Mouse (Mus musculus): Measurements from ENCODE around the gene Hoxb4. TPM values are rescaled to one million over a fixed set of nuclear protein-coding genes. Genes with fewer than 3 reads are reported as not detected.

Hoxb4 gene
- polyA plus RNA-seq, 1 experiment from 2014 or later: 3.8 TPM

DNA sequence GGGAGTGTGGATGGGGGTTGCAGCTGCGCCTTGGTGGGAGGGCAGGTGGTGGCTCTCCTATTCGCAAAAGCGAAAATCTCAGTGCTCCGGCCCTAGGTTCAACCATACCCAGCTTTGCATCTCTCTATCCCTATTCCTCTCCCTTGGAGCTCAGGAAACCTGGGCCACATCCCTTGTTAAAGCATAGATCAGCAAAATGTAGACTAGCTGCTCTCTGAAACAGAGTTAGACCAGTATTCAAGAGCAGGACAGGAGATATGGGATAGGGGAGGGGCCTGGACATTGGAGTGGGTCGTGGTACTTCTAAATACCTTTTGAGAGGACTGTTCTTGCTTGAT is 2.8 kb upstream of the Hoxb4 start:
- peak overlapping the region; percentile 89 for H3K4me2 ChIP-seq (ENCODE audit: low read length)
- no peaks in the 10 kb centered on the region for H3K9me3 ChIP-seq (ENCODE audit: control insufficient read depth, low read length)
- H3K9ac ChIP-seq (ENCODE audit: low read length): peak overlapping the region; percentile 96
- H3K27me3 ChIP-seq (replicated peaks; ENCODE audit: control insufficient read depth, insufficient read depth, low read length): no peaks in the 10 kb centered on the region
- peaks cover 54% of the 10 kb centered on the region for H3K4me1 ChIP-seq (replicated peaks; ENCODE audit: control insufficient read depth, insufficient read depth, low read length)
- 10% methylated on average over 5 of the region's 5 CpGs for WGBS
- peak overlapping the region; percentile 55 for H3K4me3 ChIP-seq (ENCODE audit: low read depth, low read length)
- peak overlapping the region; percentile 99 for H3K27ac ChIP-seq (ENCODE audit: low read depth)
- ATAC-seq (replicated peaks; ENCODE audit: low FRiP score, low TSS enrichment, low read depth) (no peak), DNase-seq (ENCODE audit: low spot score) (no peak)
- H3K36me3 ChIP-seq (ENCODE audit: control insufficient read depth, insufficient read depth, low read length): peaks cover under 1% of the 10 kb centered on the region; the same call in 1 of the 2 replicates

DNA sequence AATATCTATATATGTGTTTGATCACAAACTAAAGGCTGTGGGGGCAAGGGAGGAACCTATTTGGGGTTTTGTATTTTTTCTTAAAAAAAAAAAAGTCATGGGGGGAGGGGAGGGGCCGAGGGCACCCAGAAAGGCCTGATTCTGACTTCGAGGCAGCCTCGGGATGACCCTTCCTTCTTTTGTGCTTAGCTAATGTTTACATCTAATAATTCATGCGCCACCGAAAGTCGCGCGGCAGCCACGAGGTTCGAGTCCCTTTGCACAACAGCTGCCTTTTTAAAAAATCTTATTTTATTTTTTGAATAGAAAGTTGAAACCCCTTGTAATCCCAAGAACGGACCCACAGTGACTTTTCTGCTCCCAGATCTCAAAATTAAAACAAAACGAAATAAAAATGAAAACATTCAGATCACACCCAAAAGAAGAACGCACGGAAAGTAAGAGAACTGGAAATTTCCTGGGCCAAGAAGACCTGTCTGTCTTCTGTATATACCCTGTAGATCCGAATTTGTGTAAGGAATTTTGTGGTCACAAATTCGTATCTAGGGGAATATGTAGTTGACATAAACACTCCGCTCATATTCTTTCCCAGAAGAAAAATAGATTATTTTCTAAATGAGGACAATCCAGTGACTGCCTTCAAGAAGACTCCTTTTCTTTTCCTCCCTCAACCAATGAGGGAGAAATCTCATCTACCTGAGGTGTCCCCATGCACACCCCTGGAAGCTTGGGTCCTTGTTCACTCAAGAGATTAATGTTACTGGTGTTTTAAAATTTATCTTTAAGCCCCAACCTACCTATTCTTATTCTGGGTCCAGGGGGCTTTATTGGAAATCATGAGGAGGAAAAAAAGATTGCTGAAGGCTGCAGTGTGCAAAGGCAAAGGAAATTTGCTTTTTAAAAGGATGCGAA is 1.1 kb upstream of the Hoxb4 start:
- WGBS: 14% methylated on average over 18 of the region's 18 CpGs
- H3K4me1 ChIP-seq (replicated peaks; ENCODE audit: control insufficient read depth, insufficient read depth, low read length): peaks cover 42% of the 10 kb centered on the region
- peak overlapping the region; percentile 69 for H3K4me3 ChIP-seq (ENCODE audit: low read depth, low read length)
- DNase-seq (ENCODE audit: low spot score): no peak
- peak overlapping the region; percentile 99 for H3K27ac ChIP-seq (ENCODE audit: low read depth)
- peaks cover 12% of the 10 kb centered on the region; the same call in 1 of the 2 replicates for H3K36me3 ChIP-seq (ENCODE audit: control insufficient read depth, insufficient read depth, low read length)
- peak overlapping the region; percentile 89 for H3K4me2 ChIP-seq (ENCODE audit: low read length)
- no peak for ATAC-seq (replicated peaks; ENCODE audit: low FRiP score, low TSS enrichment, low read depth)
- H3K9me3 ChIP-seq (ENCODE audit: control insufficient read depth, low read length): no peaks in the 10 kb centered on the region
- H3K9ac ChIP-seq (ENCODE audit: low read length): peak overlapping the region; percentile 96
- no peaks in the 10 kb centered on the region for H3K27me3 ChIP-seq (replicated peaks; ENCODE audit: control insufficient read depth, insufficient read depth, low read length)

DNA sequence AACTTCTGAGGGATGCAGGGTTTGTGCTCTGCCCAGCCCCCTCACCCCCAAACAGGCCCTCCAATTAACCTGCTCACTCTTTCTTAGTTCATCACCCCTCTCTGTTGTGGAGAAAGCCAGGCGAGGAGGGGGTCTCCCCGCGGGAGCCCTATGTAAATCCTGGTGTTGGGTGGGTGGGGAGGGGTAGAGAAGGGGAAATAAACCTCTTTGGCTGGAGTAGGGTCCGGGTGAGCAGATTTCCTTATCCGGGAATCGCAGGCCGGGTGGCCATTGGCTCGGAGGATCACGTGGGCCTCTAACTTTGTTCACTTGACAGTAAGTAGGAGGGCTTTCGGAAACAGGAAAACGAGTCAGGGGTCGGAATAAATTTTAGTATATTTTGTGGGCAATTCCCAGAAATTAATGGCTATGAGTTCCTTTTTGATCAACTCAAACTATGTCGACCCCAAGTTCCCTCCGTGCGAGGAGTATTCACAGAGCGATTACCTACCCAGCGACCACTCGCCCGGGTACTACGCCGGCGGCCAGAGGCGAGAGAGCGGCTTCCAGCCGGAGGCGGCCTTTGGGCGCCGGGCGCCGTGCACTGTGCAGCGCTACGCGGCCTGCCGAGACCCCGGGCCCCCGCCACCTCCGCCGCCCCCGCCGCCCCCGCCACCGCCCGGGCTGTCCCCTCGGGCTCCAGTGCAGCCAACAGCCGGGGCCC is 452 bp downstream of the Hoxb4 start:
- Histone ChIP-seq H3K4me3 (ENCODE audit: low read depth, low read length) (peak overlapping the region; percentile 69), H3K9ac (ENCODE audit: low read length) (peak overlapping the region; percentile 96), H3K4me1 (replicated peaks; ENCODE audit: control insufficient read depth, insufficient read depth, low read length) (peaks cover 36% of the 10 kb centered on the region), H3K36me3 (ENCODE audit: control insufficient read depth, insufficient read depth, low read length) (peaks cover 16% of the 10 kb centered on the region; the same call in 1 of the 2 replicates), H3K9me3 (ENCODE audit: control insufficient read depth, low read length) (no peaks in the 10 kb centered on the region), H3K4me2 (ENCODE audit: low read length) (peak overlapping the region; percentile 89), H3K27ac (ENCODE audit: low read depth) (peak overlapping the region; percentile 99), H3K27me3 (replicated peaks; ENCODE audit: control insufficient read depth, insufficient read depth, low read length) (no peaks in the 10 kb centered on the region)
- DNase-seq (ENCODE audit: low spot score) (peak; percentile 82), ATAC-seq (replicated peaks; ENCODE audit: low FRiP score, low TSS enrichment, low read depth) (peak; percentile 83)
- under 1% methylated on average over 38 of the region's 45 CpGs for WGBS

DNA sequence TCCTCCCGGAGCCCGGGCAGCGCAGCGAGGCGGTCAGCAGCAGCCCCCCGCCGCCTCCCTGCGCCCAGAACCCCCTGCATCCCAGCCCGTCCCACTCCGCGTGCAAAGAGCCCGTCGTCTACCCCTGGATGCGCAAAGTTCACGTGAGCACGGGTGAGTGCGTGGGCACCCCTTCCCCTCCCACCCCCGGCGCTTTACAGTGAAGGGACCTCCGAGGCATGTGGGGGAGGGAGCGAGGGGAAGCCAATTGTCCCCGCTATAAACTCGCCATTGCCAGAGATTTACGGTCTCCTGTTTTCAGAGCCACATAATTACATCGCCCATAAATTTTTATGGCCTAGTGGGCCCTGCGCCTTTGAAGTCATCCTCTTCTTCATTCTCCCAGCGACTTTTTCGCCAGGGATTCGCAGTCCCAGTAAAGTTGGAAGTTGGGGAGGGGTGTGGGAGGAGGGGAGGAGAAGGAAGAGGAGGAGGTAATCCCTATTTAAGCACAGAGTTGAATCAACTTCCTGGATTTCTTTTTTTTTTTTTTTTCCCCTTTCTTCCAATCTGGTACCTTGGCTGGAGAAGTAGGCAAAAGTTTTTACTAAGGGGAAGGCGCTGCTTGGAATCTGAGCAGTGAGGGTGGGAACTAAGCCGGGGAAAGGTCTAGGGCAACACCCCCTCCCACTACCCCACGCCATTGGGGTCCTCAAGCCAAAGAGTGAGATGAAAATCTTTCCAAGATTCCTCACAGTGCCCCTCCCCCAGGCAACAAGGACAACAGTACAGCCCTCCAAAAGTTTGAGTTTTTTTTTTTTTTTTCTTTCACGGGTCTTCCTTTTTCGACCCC is 1.2 kb downstream of the Hoxb4 start:
- Histone ChIP-seq H3K4me1 (replicated peaks; ENCODE audit: control insufficient read depth, insufficient read depth, low read length) (peaks cover 34% of the 10 kb centered on the region), H3K9ac (ENCODE audit: low read length) (peak overlapping the region; percentile 96), H3K36me3 (ENCODE audit: control insufficient read depth, insufficient read depth, low read length) (peaks cover 16% of the 10 kb centered on the region; the same call in 1 of the 2 replicates), H3K27me3 (replicated peaks; ENCODE audit: control insufficient read depth, insufficient read depth, low read length) (no peaks in the 10 kb centered on the region), H3K4me2 (ENCODE audit: low read length) (peak overlapping the region; percentile 89), H3K9me3 (ENCODE audit: control insufficient read depth, low read length) (no peaks in the 10 kb centered on the region), H3K27ac (ENCODE audit: low read depth) (peak overlapping the region; percentile 99), H3K4me3 (ENCODE audit: low read depth, low read length) (peak overlapping the region; percentile 69)
- DNase-seq (ENCODE audit: low spot score) (peak; percentile 87), ATAC-seq (replicated peaks; ENCODE audit: low FRiP score, low TSS enrichment, low read depth) (peak; percentile 33)
- under 1% methylated on average over 30 of the region's 34 CpGs for WGBS

DNA sequence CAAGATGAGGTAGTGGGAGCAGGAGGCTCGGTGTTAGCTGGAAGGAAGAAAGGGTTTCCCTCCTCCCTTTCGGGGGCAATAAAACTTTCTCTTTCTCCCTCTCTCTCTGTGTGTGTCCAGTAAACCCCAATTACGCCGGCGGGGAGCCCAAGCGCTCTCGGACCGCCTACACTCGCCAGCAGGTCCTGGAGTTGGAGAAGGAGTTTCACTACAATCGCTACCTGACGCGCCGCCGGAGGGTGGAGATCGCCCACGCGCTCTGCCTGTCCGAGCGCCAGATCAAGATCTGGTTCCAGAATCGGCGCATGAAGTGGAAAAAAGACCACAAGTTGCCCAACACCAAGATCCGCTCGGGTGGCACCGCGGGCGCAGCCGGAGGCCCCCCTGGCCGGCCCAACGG is 1.8 kb downstream of the Hoxb4 start:
- Histone ChIP-seq H3K4me1 (replicated peaks; ENCODE audit: control insufficient read depth, insufficient read depth, low read length) (peaks cover 36% of the 10 kb centered on the region), H3K27ac (ENCODE audit: low read depth) (peak overlapping the region; percentile 99), H3K27me3 (replicated peaks; ENCODE audit: control insufficient read depth, insufficient read depth, low read length) (no peaks in the 10 kb centered on the region), H3K4me3 (ENCODE audit: low read depth, low read length) (peak overlapping the region; percentile 69), H3K4me2 (ENCODE audit: low read length) (peak overlapping the region; percentile 89), H3K36me3 (ENCODE audit: control insufficient read depth, insufficient read depth, low read length) (peaks cover 16% of the 10 kb centered on the region; the same call in 1 of the 2 replicates), H3K9ac (ENCODE audit: low read length) (peak overlapping the region; percentile 96), H3K9me3 (ENCODE audit: control insufficient read depth, low read length) (no peaks in the 10 kb centered on the region)
- peak; percentile 81 for DNase-seq (ENCODE audit: low spot score)
- no peak for ATAC-seq (replicated peaks; ENCODE audit: low FRiP score, low TSS enrichment, low read depth)
- 0% methylated on average over 29 of the region's 29 CpGs for WGBS

DNA sequence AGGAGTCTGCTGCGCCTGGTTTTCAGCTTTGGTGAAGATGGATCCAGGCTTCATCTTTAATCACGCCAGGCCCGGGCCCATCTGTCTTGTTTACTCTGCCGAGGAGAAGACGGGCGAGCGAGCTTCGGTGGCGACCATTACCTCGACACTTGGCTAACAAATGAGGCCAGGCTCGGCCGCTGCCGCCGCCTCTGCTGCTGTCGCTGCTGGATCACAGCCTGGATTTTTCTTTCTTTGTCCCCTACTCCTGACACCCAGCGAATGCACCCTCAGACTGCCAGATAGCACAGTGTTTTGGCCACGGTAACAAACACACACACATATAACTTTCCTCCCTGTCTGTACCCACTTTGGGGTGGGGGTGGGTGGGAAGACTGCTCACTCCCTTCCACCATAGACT is 2.6 kb downstream of the Hoxb4 start:
- WGBS: 11% methylated on average over 17 of the region's 17 CpGs
- H3K4me3 ChIP-seq (ENCODE audit: low read depth, low read length): peak overlapping the region; percentile 69
- no peaks in the 10 kb centered on the region for H3K27me3 ChIP-seq (replicated peaks; ENCODE audit: control insufficient read depth, insufficient read depth, low read length)
- peak overlapping the region; percentile 99 for H3K27ac ChIP-seq (ENCODE audit: low read depth)
- peaks cover 16% of the 10 kb centered on the region; the same call in 1 of the 2 replicates for H3K36me3 ChIP-seq (ENCODE audit: control insufficient read depth, insufficient read depth, low read length)
- ATAC-seq (replicated peaks; ENCODE audit: low FRiP score, low TSS enrichment, low read depth): no peak
- H3K4me1 ChIP-seq (replicated peaks; ENCODE audit: control insufficient read depth, insufficient read depth, low read length): peaks cover 36% of the 10 kb centered on the region
- H3K4me2 ChIP-seq (ENCODE audit: low read length): peak overlapping the region; percentile 89
- H3K9ac ChIP-seq (ENCODE audit: low read length): peak overlapping the region; percentile 96
- H3K9me3 ChIP-seq (ENCODE audit: control insufficient read depth, low read length): no peaks in the 10 kb centered on the region
- DNase-seq (ENCODE audit: low spot score): no peak

DNA sequence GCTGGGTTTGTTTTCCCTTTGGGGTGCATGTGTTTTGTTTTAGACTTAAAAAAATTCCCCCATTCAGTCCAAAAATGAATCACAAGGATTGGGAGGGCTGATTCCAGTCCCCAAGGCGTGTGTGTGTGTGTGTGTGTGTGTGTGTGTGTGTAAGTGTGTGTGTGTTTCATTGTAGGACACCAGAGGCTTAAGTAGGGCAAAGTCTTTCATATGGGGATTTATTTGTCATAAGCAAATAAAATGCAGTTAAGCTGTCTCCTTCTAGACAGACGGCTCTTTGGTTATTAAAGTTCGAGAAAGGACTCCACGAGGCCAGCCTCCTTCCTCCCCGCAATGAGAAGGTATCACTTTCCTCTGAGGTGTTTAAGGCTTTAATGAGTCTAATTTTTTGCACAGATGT is 3.8 kb downstream of the Hoxb4 start:
- no peaks in the 10 kb centered on the region for H3K9me3 ChIP-seq (ENCODE audit: control insufficient read depth, low read length)
- H3K4me1 ChIP-seq (replicated peaks; ENCODE audit: control insufficient read depth, insufficient read depth, low read length): peaks cover 24% of the 10 kb centered on the region
- H3K27ac ChIP-seq (ENCODE audit: low read depth): peak overlapping the region; percentile 99
- peak overlapping the region; percentile 69 for H3K4me3 ChIP-seq (ENCODE audit: low read depth, low read length)
- ATAC-seq (replicated peaks; ENCODE audit: low FRiP score, low TSS enrichment, low read depth) (no peak), DNase-seq (ENCODE audit: low spot score) (no peak)
- peak overlapping the region; percentile 96 for H3K9ac ChIP-seq (ENCODE audit: low read length)
- H3K36me3 ChIP-seq (ENCODE audit: control insufficient read depth, insufficient read depth, low read length): peaks cover 16% of the 10 kb centered on the region; the same call in 1 of the 2 replicates
- peak overlapping the region; percentile 89 for H3K4me2 ChIP-seq (ENCODE audit: low read length)
- no peaks in the 10 kb centered on the region for H3K27me3 ChIP-seq (replicated peaks; ENCODE audit: control insufficient read depth, insufficient read depth, low read length)
- 18% methylated on average over 5 of the region's 5 CpGs for WGBS

DNA sequence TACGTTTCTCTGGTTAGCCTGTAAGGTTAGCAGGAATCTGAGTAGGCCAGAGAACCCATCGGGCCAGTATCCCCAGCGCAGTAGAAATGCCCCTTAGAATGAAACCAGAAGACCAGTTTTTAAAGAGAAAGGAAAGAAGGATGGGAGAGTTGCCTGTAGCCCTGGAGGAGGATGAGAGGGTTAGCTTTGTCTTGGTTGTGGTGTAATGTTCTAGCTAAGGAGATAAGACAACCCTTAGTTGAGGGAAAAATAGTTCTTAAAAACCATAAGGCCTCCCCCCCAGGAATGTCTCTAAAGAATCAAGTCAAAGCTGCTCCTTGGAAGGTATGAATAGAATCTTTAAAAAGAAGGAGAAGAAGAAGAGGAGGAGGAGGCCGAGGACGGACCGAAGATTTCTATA is 4.7 kb downstream of the Hoxb4 start:
- H3K36me3 ChIP-seq (ENCODE audit: control insufficient read depth, insufficient read depth, low read length): peaks cover 16% of the 10 kb centered on the region; the same call in 1 of the 2 replicates
- no peaks in the 10 kb centered on the region for H3K9me3 ChIP-seq (ENCODE audit: control insufficient read depth, low read length)
- peaks cover 24% of the 10 kb centered on the region for H3K4me1 ChIP-seq (replicated peaks; ENCODE audit: control insufficient read depth, insufficient read depth, low read length)
- WGBS: 28% methylated on average over 6 of the region's 6 CpGs
- ATAC-seq (replicated peaks; ENCODE audit: low FRiP score, low TSS enrichment, low read depth) (no peak), DNase-seq (ENCODE audit: low spot score) (no peak)
- H3K27ac ChIP-seq (ENCODE audit: low read depth): peak overlapping the region; percentile 99
- no peaks in the 10 kb centered on the region for H3K27me3 ChIP-seq (replicated peaks; ENCODE audit: control insufficient read depth, insufficient read depth, low read length)
- peak overlapping the region; percentile 69 for H3K4me3 ChIP-seq (ENCODE audit: low read depth, low read length)
- H3K4me2 ChIP-seq (ENCODE audit: low read length): peak overlapping the region; percentile 89
- peak overlapping the region; percentile 96 for H3K9ac ChIP-seq (ENCODE audit: low read length)

Measured in intestine, embryonic 14.5 days (tissue).